Mouse (Mus musculus) stomach, postnatal 0 days (tissue): ENCODE results near the gene H1f0. TPM values are rescaled to one million over a fixed set of nuclear protein-coding genes. Genes with fewer than 3 reads are reported as not detected.

Experiments
- ATAC-seq: fragments of 200-750 bp; cut with Nextera tagmentation; 2 replicates; pipeline ENCODE4 v1.8.0; 2017; ENCODE audit not compliant: low FRiP score, low TSS enrichment
- DNase-seq: peaks from one replicate; pipeline ENCODE4 v3.0.0-alpha.2; 2016; ENCODE audit warnings: low spot score
- H3K27ac ChIP-seq: fragments of 300-500 bp; sonication (generic); replicated peaks from 2 replicates; pipeline ENCODE4 v1.5.1; 2014; ENCODE audit warnings: mild to moderate bottlenecking, control low read depth
- H3K27me3 ChIP-seq: fragments of 300-500 bp; sonication (generic); 2 replicates; pipeline ENCODE4 v1.6.1; 2014; ENCODE audit warnings: low read length; ENCODE audit not compliant: control insufficient read depth, insufficient read depth
- H3K36me3 ChIP-seq: fragments of 300-500 bp; sonication (generic); 2 replicates; pipeline ENCODE4 v1.6.1; 2014; ENCODE audit warnings: low read length, mixed read lengths; ENCODE audit not compliant: control insufficient read depth, insufficient read depth
- H3K4me1 ChIP-seq: fragments of 300-500 bp; sonication (generic); replicated peaks from 2 replicates; pipeline ENCODE4 v1.6.1; 2014; ENCODE audit warnings: antibody characterized with exemption; ENCODE audit not compliant: control insufficient read depth, insufficient read depth
- H3K4me2 ChIP-seq: fragments of 300-500 bp; sonication (generic); replicated peaks from 2 replicates; pipeline ENCODE4 v1.6.1; 2014; ENCODE audit warnings: low read depth, mild to moderate bottlenecking, control low read depth, moderate library complexity
- H3K4me3 ChIP-seq: fragments of 300-500 bp; sonication (generic); 2 replicates; pipeline ENCODE4 v1.5.1; 2014; ENCODE audit warnings: low read depth, low read length, control low read depth
- H3K9ac ChIP-seq: fragments of 300-500 bp; sonication (generic); 2 replicates; pipeline ENCODE4 v1.6.1; 2014; ENCODE audit warnings: mild to moderate bottlenecking, low read length, control low read depth, mixed read lengths
- H3K9me3 ChIP-seq: fragments of 300-500 bp; sonication (generic); 2 replicates; pipeline ENCODE4 v1.6.1; 2016; ENCODE audit warnings: low read length; ENCODE audit not compliant: control insufficient read depth
- CTCF ChIP-seq: IDR thresholded peaks from 2 replicates; pipeline ENCODE4 v1.5.1; 2016; ENCODE audit warnings: antibody characterized with exemption, low read depth, mild to moderate bottlenecking, moderate library complexity
- EP300 ChIP-seq: optimal IDR thresholded peaks from 2 replicates; pipeline ENCODE3; 2016; ENCODE audit warnings: antibody characterized with exemption
- WGBS: fragments of 180-500 bp; shearing (Covaris S2); extraction: QIAGEN DNeasy Blood & Tissue Kit; methylation state at CpG from one replicate; pipeline ENCODE4 v1.1.7; 2014; 5-methylcytosine and 5-hydroxymethylcytosine counted together
- polyA plus RNA-seq: library from polyadenylated mRNA; unstranded; fragments of >200 nt; fragmentation: Nextera tagmentation; extraction: Ambion mirVana; gene quantifications from 2 replicates; pipeline ENCODE4 v1.2.1, GENCODE M21; 2015

The H1f0 gene
- polyA plus RNA-seq, 1 experiment from 2014 or later = 285 TPM

- no peak overlapping the region for H3K4me3 ChIP-seq
- no peak for ATAC-seq
- DNase-seq = no peak
- H3K4me1 ChIP-seq = no peaks in the 10 kb centered on the region
- no peak overlapping the region for H3K9ac ChIP-seq
- H3K9me3 ChIP-seq = no peaks in the 10 kb centered on the region
- TF ChIP-seq CTCF (no peak), EP300 (no peak)
- 72% methylated on average over 3 of the region's 3 CpGs for WGBS
- no peaks in the 10 kb centered on the region for H3K36me3 ChIP-seq
- H3K27ac ChIP-seq = no peak overlapping the region; the same call in 1 of the 2 replicates
- no peak overlapping the region for H3K4me2 ChIP-seq
- H3K27me3 ChIP-seq = no peaks in the 10 kb centered on the region
Measured at GRCm38 (mm10) chr15:79068416-79068815, 40.2 kb downstream of the H1f0 start.

- no peak overlapping the region for H3K27ac ChIP-seq
- H3K9me3 ChIP-seq = no peaks in the 10 kb centered on the region
- H3K27me3 ChIP-seq = no peaks in the 10 kb centered on the region
- H3K4me3 ChIP-seq = no peak overlapping the region
- H3K36me3 ChIP-seq = no peaks in the 10 kb centered on the region
- TF ChIP-seq CTCF (peak; percentile 84), EP300 (no peak)
- 60% methylated on average over 5 of the region's 5 CpGs for WGBS
- no peak overlapping the region for H3K9ac ChIP-seq
- DNase-seq (no peak), ATAC-seq (no peak)
- H3K4me2 ChIP-seq = no peak overlapping the region
- H3K4me1 ChIP-seq = no peaks in the 10 kb centered on the region
Measured at GRCm38 (mm10) chr15:79071117-79072039, 43.1 kb downstream of the H1f0 start.

- Histone ChIP-seq H3K9me3 (no peaks in the 10 kb centered on the region), H3K36me3 (peaks cover 9% of the 10 kb centered on the region), H3K9ac (no peak overlapping the region), H3K4me2 (no peak overlapping the region), H3K4me3 (no peak overlapping the region), H3K27me3 (no peaks in the 10 kb centered on the region), H3K4me1 (no peaks in the 10 kb centered on the region), H3K27ac (no peak overlapping the region)
- ATAC-seq (no peak), DNase-seq (no peak)
- no peak for TF ChIP-seq CTCF
- no peak for TF ChIP-seq EP300
Measured at GRCm38 (mm10) chr15:79073752-79074151, 45.5 kb downstream of the H1f0 start.

- 39% methylated on average over 10 of the region's 10 CpGs for WGBS
- no peak for TF ChIP-seq EP300
- no peak for TF ChIP-seq CTCF
- Histone ChIP-seq H3K9ac (peak overlapping the region; percentile 84), H3K4me2 (peak overlapping the region; percentile 75), H3K4me3 (peak overlapping the region; percentile 89), H3K36me3 (peaks cover 13% of the 10 kb centered on the region), H3K4me1 (no peaks in the 10 kb centered on the region), H3K27ac (peak overlapping the region; percentile 83), H3K9me3 (no peaks in the 10 kb centered on the region), H3K27me3 (no peaks in the 10 kb centered on the region)
- ATAC-seq = no peak
- DNase-seq = no peak
Measured at GRCm38 (mm10) chr15:79074446-79074845, 46.2 kb downstream of the H1f0 start.

- DNase-seq (peak; percentile 91), ATAC-seq (peak; percentile 80)
- peak within 1 kb of the TSS; percentile 84 for H3K9ac ChIP-seq
- no peaks in the 10 kb centered on the region for H3K4me1 ChIP-seq
- 0% methylated on average over 49 of the region's 49 CpGs for WGBS
- TF ChIP-seq CTCF (peak; percentile 21; the same call in 1 of the 2 replicates), EP300 (no peak)
- peak within 1 kb of the TSS; percentile 75 for H3K4me2 ChIP-seq
- H3K4me3 ChIP-seq = peak within 1 kb of the TSS; percentile 89
- peaks cover 13% of the 10 kb centered on the region for H3K36me3 ChIP-seq
- H3K27me3 ChIP-seq = no peaks in the 10 kb centered on the region
- no peaks in the 10 kb centered on the region for H3K9me3 ChIP-seq
- peak within 1 kb of the TSS; percentile 83 for H3K27ac ChIP-seq
Measured at GRCm38 (mm10) chr15:79074913-79075532, 46.8 kb downstream of the H1f0 start, which contains the start of gene Eif3l. Gene Eif3l (plus strand): TSS chr15:79075179.
